Mouse (Mus musculus): ENCODE measurements around the gene D10Wsu102e.

DNA sequence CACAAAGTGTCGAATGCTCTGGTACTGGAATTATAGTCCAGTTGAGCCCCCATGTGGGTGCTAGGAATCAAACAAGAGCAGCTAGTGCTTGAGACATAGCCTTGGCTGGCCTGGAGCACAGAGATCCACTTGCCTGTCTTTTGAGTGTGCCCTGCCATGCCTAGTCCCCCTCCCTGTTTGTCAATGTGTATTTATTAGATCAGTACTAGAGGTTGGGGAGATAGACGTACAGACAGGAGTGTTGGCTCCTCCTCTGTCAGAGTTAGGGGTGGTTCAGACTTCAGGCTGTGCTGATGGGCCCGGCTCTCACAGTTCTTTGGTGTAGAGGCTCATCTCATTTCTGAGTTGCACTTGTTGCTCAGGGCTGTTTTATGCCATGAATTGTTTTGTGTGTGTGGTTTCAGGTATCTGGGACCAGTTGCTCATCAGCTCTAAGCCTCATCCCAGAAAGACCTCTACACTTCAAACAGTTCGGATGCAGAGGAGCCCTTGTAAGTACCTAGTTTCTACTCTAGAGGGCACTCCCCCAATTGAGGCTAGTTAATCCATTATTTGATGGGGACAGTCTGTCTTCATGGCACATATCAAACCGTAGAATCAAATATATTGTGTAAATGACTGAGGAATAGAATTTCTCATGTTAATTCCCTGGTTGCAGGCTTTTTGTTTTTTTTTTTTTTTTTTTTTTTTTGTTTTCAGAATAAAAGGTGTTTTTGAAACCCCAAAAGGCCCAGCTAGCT lies 1.8 kb downstream of the D10Wsu102e start:
- TF ChIP-seq CTCF (IDR thresholded peaks at IDR 0.05; ENCODE audit: low read depth, low read length) (no peak), POLR2A (IDR thresholded peaks at IDR 0.05; ENCODE audit: insufficient read depth, low read length) (no peak)

Data from ES-Bruce4 (cell line).